Mouse (Mus musculus): Measurements from ENCODE around the gene Meis2.

- TF ChIP-seq POLR2A (IDR thresholded peaks at IDR 0.05; ENCODE audit: control insufficient read depth in 1 of 2, insufficient read depth in 1 of 2, low read depth in 1 of 2, low read length in 2 of 2, poor library complexity in 1 of 2) (no peak), NRF1 (IDR thresholded peaks at IDR 0.05; ENCODE audit: insufficient read depth, low read depth, low read length, poor library complexity, severe bottlenecking) (no peak), E2F4 (IDR thresholded peaks at IDR 0.05; ENCODE audit: borderline replicate concordance, low read depth, low read length) (no peak), ZMIZ1 (IDR thresholded peaks at IDR 0.05; ENCODE audit: low read depth, low read length) (no peak), GABPA (IDR thresholded peaks at IDR 0.05; ENCODE audit: low read depth, low read length) (no peak), ZKSCAN1 (IDR thresholded peaks at IDR 0.05; ENCODE audit: low read depth, low read length) (no peak), ZNF384 (IDR thresholded peaks at IDR 0.05; ENCODE audit: low read depth, low read length) (no peak), HCFC1 (IDR thresholded peaks at IDR 0.05; ENCODE audit: low read depth, low read length) (no peak), CTCF (IDR thresholded peaks at IDR 0.05 in 2 of 3, conservative IDR thresholded peaks at IDR 0.05 in 1 of 3; ENCODE audit: control insufficient read depth in 1 of 3, insufficient read depth in 1 of 3, low read depth in 2 of 3, low read length in 3 of 3, poor library complexity in 1 of 3, severe bottlenecking in 1 of 3) (no peak)
Observed at GRCm38 (mm10) chr2:115895256-115895655, 170.4 kb downstream of the Meis2 start.

Measured in MEL (cell line).